Mouse (Mus musculus) forebrain, embryonic 14.5 days (tissue): ENCODE data around the gene Fto. TPM values are rescaled to one million over a fixed set of nuclear protein-coding genes. Genes with fewer than 3 reads are reported as not detected.
A peak's percentile ranks its signal among the peaks of the same experiment; 100 is the strongest.

Source experiments
- ATAC-seq: fragments of 200-750 bp; cut with Nextera tagmentation; 2 replicates; pipeline ENCODE4 v1.8.0; 2017; ENCODE audit warnings: mild to moderate bottlenecking, moderate library complexity
- DNase-seq: peaks from one replicate; pipeline ENCODE4 v3.0.0-alpha.2; 2015; ENCODE audit warnings: low spot score
- H3K27ac ChIP-seq: fragments of 300-500 bp; sonication (generic); 2 replicates; pipeline ENCODE4 v1.5.1; 2014; ENCODE audit warnings: low read depth, mild to moderate bottlenecking, control low read depth, low read length, moderate library complexity
- H3K27me3 ChIP-seq: fragments of 300-500 bp; sonication (generic); replicated peaks from 2 replicates; pipeline ENCODE4 v1.6.1; 2014; ENCODE audit warnings: low read length, control low read depth, mixed read lengths; ENCODE audit not compliant: control insufficient read depth, insufficient read depth
- H3K36me3 ChIP-seq: fragments of 300-500 bp; sonication (generic); 2 replicates; pipeline ENCODE4 v1.6.1; 2014; ENCODE audit warnings: low read length, control low read depth; ENCODE audit not compliant: control insufficient read depth, insufficient read depth
- H3K4me1 ChIP-seq: fragments of 300-500 bp; sonication (generic); 2 replicates; pipeline ENCODE4 v1.6.1; 2014; ENCODE audit warnings: antibody characterized with exemption, low read length, control low read depth; ENCODE audit not compliant: control insufficient read depth, insufficient read depth
- H3K4me2 ChIP-seq: fragments of 300-500 bp; sonication (generic); 2 replicates; pipeline ENCODE4 v1.6.1; 2014; ENCODE audit warnings: mild to moderate bottlenecking, control low read depth, low read length
- H3K4me3 ChIP-seq: fragments of 300-500 bp; sonication (generic); 2 replicates; pipeline ENCODE4 v1.5.1; 2014; ENCODE audit warnings: low read depth, low read length, control low read depth
- H3K9ac ChIP-seq: fragments of 300-500 bp; sonication (generic); 2 replicates; pipeline ENCODE4 v1.6.1; 2014; ENCODE audit warnings: mild to moderate bottlenecking, low read length, control low read depth, moderate library complexity
- H3K9me3 ChIP-seq: fragments of 300-500 bp; sonication (generic); replicated peaks from 2 replicates; pipeline ENCODE4 v1.6.1; 2016; ENCODE audit warnings: low read length, control low read depth, mixed read lengths; ENCODE audit not compliant: control insufficient read depth
- WGBS: fragments of 180-500 bp; shearing (Covaris S2); extraction: QIAGEN DNeasy Blood & Tissue Kit; methylation state at CpG from one replicate; pipeline ENCODE4 v1.1.7; 2014; 5-methylcytosine and 5-hydroxymethylcytosine counted together
- polyA plus RNA-seq: library from polyadenylated mRNA; unstranded; fragments of >200 nt; fragmentation: Nextera tagmentation; extraction: Ambion mirVana; gene quantifications from 2 replicates; pipeline ENCODE4 v1.2.1, GENCODE M21; 2014

Fto gene
- polyA plus RNA-seq, 1 experiment from 2014 or later, result 103 TPM

- WGBS, result 83% methylated on average over 9 of the region's 9 CpGs
- Histone ChIP-seq H3K9ac (no peak overlapping the region), H3K36me3 (no peaks in the 10 kb centered on the region), H3K4me1 (peaks cover 5% of the 10 kb centered on the region; the same call in 1 of the 2 replicates), H3K4me2 (no peak overlapping the region), H3K9me3 (no peaks in the 10 kb centered on the region), H3K27ac (no peak overlapping the region), H3K27me3 (no peaks in the 10 kb centered on the region), H3K4me3 (no peak overlapping the region)
- ATAC-seq (no peak), DNase-seq (peak; percentile 31)
These were observed 59.7 kb downstream of the Fto start for GRCm38 (mm10) chr8:91372780-91373577.

GRCm38 (mm10) chr8:91375054-91375938, 62.0 kb downstream of the Fto start:
- Histone ChIP-seq H3K36me3 (no peaks in the 10 kb centered on the region), H3K4me2 (no peak overlapping the region), H3K27me3 (no peaks in the 10 kb centered on the region), H3K4me1 (peaks cover 5% of the 10 kb centered on the region; the same call in 1 of the 2 replicates), H3K4me3 (no peak overlapping the region), H3K27ac (no peak overlapping the region), H3K9me3 (no peaks in the 10 kb centered on the region), H3K9ac (no peak overlapping the region)
- 53% methylated on average over 20 of the region's 20 CpGs for WGBS
- ATAC-seq (no peak), DNase-seq (no peak)

GRCm38 (mm10) chr8:91376785-91377184, 63.5 kb downstream of the Fto start:
- ATAC-seq (no peak), DNase-seq (no peak)
- Histone ChIP-seq H3K36me3 (no peaks in the 10 kb centered on the region), H3K4me1 (peaks cover 13% of the 10 kb centered on the region), H3K4me3 (no peak overlapping the region), H3K4me2 (no peak overlapping the region), H3K27ac (no peak overlapping the region), H3K27me3 (no peaks in the 10 kb centered on the region; the same call in 1 of the 2 replicates), H3K9ac (no peak overlapping the region), H3K9me3 (no peaks in the 10 kb centered on the region)
- whole genome bisulfite sequencing, result 58% methylated on average over 11 of the region's 11 CpGs

- WGBS, result 47% methylated on average over 6 of the region's 6 CpGs
- Histone ChIP-seq H3K27me3 (no peaks in the 10 kb centered on the region; the same call in 1 of the 2 replicates), H3K4me2 (no peak overlapping the region), H3K36me3 (no peaks in the 10 kb centered on the region), H3K4me1 (peaks cover 16% of the 10 kb centered on the region), H3K9ac (no peak overlapping the region), H3K4me3 (no peak overlapping the region), H3K27ac (no peak overlapping the region), H3K9me3 (no peaks in the 10 kb centered on the region)
- DNase-seq (no peak), ATAC-seq (no peak)
These were observed 64.0 kb downstream of the Fto start for GRCm38 (mm10) chr8:91377275-91377674.

- Histone ChIP-seq H3K4me3 (no peak overlapping the region), H3K9me3 (no peaks in the 10 kb centered on the region), H3K27ac (no peak overlapping the region), H3K9ac (no peak overlapping the region), H3K4me2 (no peak overlapping the region), H3K4me1 (peaks cover 24% of the 10 kb centered on the region), H3K27me3 (no peaks in the 10 kb centered on the region; the same call in 1 of the 2 replicates), H3K36me3 (no peaks in the 10 kb centered on the region)
- peak; percentile 88 for DNase-seq
- peak; percentile 75 for ATAC-seq
- WGBS, result 76% methylated on average over 13 of the region's 13 CpGs
These were observed 65.6 kb downstream of the Fto start for GRCm38 (mm10) chr8:91378846-91379499.

- no peak for ATAC-seq
- H3K36me3 ChIP-seq, result no peaks in the 10 kb centered on the region
- 0 out of 2 replicates have a peak overlapping the region, but pooled peaks have one; percentile 9 for H3K4me2 ChIP-seq
- no peaks in the 10 kb centered on the region for H3K9me3 ChIP-seq
- no peak overlapping the region for H3K4me3 ChIP-seq
- DNase-seq, result peak; percentile 29
- H3K27ac ChIP-seq, result no peak overlapping the region
- peak overlapping the region; percentile 21; the same call in 1 of the 2 replicates for H3K9ac ChIP-seq
- peaks cover 25% of the 10 kb centered on the region for H3K4me1 ChIP-seq
- H3K27me3 ChIP-seq, result no peaks in the 10 kb centered on the region; the same call in 1 of the 2 replicates
- WGBS, result 21% methylated on average over 10 of the region's 10 CpGs
These were observed 67.6 kb downstream of the Fto start for GRCm38 (mm10) chr8:91380796-91381542.

GRCm38 (mm10) chr8:91381543-91382106, 68.3 kb downstream of the Fto start:
- 0 out of 2 replicates have a peak, but pooled peaks have one; percentile 22 for ATAC-seq
- H3K4me2 ChIP-seq, result 0 out of 2 replicates have a peak overlapping the region, but pooled peaks have one; percentile 9
- peaks cover 22% of the 10 kb centered on the region for H3K4me1 ChIP-seq
- WGBS, result 11% methylated on average over 7 of the region's 7 CpGs
- H3K36me3 ChIP-seq, result no peaks in the 10 kb centered on the region
- DNase-seq, result peak; percentile 65
- no peak overlapping the region for H3K4me3 ChIP-seq
- no peak overlapping the region for H3K27ac ChIP-seq
- no peaks in the 10 kb centered on the region; the same call in 1 of the 2 replicates for H3K27me3 ChIP-seq
- peak overlapping the region; percentile 21; the same call in 1 of the 2 replicates for H3K9ac ChIP-seq
- H3K9me3 ChIP-seq, result no peaks in the 10 kb centered on the region

- no peak for ATAC-seq
- no peaks in the 10 kb centered on the region for H3K36me3 ChIP-seq
- H3K4me1 ChIP-seq, result peaks cover 22% of the 10 kb centered on the region
- no peak for DNase-seq
- H3K9me3 ChIP-seq, result no peaks in the 10 kb centered on the region
- no peak overlapping the region for H3K27ac ChIP-seq
- WGBS, result 55% methylated on average over 3 of the region's 3 CpGs
- H3K4me3 ChIP-seq, result no peak overlapping the region
- H3K9ac ChIP-seq, result no peak overlapping the region
- H3K4me2 ChIP-seq, result no peak overlapping the region
- no peaks in the 10 kb centered on the region; the same call in 1 of the 2 replicates for H3K27me3 ChIP-seq
These were observed 69.9 kb downstream of the Fto start for GRCm38 (mm10) chr8:91383210-91383609.
